Mouse (Mus musculus) olfactory bulb, adult 2 months (tissue): ENCODE measurements around the gene Lmo1. TPM values are rescaled to one million over a fixed set of nuclear protein-coding genes. Genes with fewer than 3 reads are reported as not detected.

ENCODE experiments used
- H3K27ac ChIP-seq: fragments of 200-500 bp; 2 replicates; pipeline ENCODE4 v1.5.1; 2012; ENCODE audit warnings: low read depth, low read length; ENCODE audit not compliant: insufficient read depth
- H3K4me1 ChIP-seq: fragments of 200-500 bp; 2 replicates; pipeline ENCODE4 v1.6.1; 2012; ENCODE audit warnings: low read length; ENCODE audit not compliant: control insufficient read depth, insufficient read depth
- H3K4me3 ChIP-seq: fragments of 200-500 bp; 2 replicates; pipeline ENCODE4 v1.5.1; 2012; ENCODE audit warnings: mild to moderate bottlenecking, low read depth, low read length, moderate library complexity; ENCODE audit not compliant: insufficient read depth
- CTCF ChIP-seq: fragments of 200-500 bp; IDR thresholded peaks from 2 replicates; pipeline ENCODE4 v1.5.1; 2012; ENCODE audit warnings: low read depth, mild to moderate bottlenecking, low read length, moderate library complexity; ENCODE audit not compliant: insufficient read depth
- POLR2A ChIP-seq: fragments of 200-500 bp; IDR thresholded peaks from 2 replicates; pipeline ENCODE4 v1.6.1; 2012; ENCODE audit warnings: mild to moderate bottlenecking, low read depth, low read length, moderate library complexity; ENCODE audit not compliant: insufficient read depth
- WGBS: fragments of 180-500 bp; shearing (Covaris S2); methylation state at CpG from one replicate; pipeline ENCODE4 v1.1.7; 2018; 5-methylcytosine and 5-hydroxymethylcytosine counted together
- polyA plus RNA-seq: library from polyadenylated mRNA; stranded (reverse); fragments of >200 nt; gene quantifications from 2 replicates; pipeline ENCODE4 v1.2.4, GENCODE M21; 2012; ENCODE audit warnings: low replicate concordance; ENCODE audit not compliant: missing spikeins, insufficient read depth, insufficient read length

Gene Lmo1
- polyA plus RNA-seq, 1 experiment = not detected

DNA sequence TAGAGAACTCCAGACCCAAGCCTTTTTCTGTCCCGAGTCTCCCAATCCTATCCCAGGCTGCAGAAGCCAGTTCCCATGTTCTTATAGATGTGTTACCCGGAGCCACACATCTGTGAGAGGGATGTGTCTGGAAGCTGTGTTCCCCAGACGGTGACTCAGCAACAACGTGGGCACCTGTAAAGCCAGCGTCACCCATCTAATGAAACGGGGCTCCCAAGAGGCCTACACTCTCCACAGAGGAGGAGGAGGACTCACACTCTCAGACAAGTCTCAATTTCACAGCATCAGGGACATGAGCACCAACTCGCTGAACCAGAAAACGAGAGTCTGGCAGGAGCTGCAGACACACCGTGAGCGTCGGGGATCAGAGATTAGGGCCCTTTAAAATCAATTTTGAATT is 20.7 kb downstream of the Lmo1 start:
- TF ChIP-seq CTCF = no peak
- TF ChIP-seq POLR2A = no peak
- WGBS = 54% methylated on average over 11 of the region's 11 CpGs
- H3K27ac ChIP-seq = no peak overlapping the region
- no peak overlapping the region for H3K4me3 ChIP-seq
- H3K4me1 ChIP-seq = 0 out of 2 replicates have a peak, but pooled peaks cover 3% of the 10 kb centered on the region

DNA sequence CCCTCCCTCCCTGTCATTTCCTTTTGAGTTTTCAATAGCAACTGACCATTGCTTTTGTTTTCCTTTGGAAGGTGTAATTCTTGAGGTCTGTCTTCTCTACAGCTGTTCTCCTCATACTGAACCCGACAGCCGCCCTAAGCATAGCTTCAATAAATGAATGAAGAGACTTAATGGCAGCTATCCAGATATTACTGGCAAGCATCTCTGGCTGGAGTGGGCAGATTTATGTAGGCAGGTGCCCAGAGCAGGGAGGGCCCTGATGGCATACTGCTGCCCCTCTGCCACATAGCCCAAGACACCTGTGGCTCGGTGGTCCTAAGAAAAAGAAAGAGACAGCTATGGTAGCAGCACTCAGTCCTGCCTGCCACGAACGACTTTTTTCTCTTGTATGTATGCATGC is 21.5 kb downstream of the Lmo1 start:
- no peak overlapping the region for H3K4me3 ChIP-seq
- H3K4me1 ChIP-seq = 0 out of 2 replicates have a peak, but pooled peaks cover 3% of the 10 kb centered on the region
- H3K27ac ChIP-seq = no peak overlapping the region
- 44% methylated on average over 5 of the region's 5 CpGs for WGBS
- TF ChIP-seq POLR2A (no peak), CTCF (no peak)

DNA sequence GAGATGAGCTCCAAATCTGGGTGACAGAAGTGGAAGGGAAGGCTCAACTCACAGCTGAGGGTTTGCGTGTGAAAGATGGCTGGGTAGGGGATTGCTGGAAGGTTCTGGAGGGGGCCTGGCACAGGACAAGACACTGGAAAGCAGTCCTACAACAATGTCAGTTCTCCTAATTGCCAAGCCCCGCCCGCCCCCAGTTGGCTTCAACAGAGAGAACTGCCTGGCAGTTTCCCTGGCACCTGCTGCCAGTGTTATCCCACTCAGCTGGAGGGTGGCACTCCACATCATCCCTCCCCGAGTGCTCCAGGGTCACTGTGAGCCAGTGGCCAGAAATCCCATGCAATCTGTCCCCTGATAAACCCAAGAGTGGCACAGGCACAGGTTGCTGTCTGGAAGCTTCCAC is 23.9 kb downstream of the Lmo1 start:
- TF ChIP-seq POLR2A = no peak
- TF ChIP-seq CTCF = no peak
- Histone ChIP-seq H3K27ac (no peak overlapping the region), H3K4me3 (no peak overlapping the region), H3K4me1 (0 out of 2 replicates have a peak, but pooled peaks cover 3% of the 10 kb centered on the region)
- 60% methylated on average over 4 of the region's 4 CpGs for WGBS

DNA sequence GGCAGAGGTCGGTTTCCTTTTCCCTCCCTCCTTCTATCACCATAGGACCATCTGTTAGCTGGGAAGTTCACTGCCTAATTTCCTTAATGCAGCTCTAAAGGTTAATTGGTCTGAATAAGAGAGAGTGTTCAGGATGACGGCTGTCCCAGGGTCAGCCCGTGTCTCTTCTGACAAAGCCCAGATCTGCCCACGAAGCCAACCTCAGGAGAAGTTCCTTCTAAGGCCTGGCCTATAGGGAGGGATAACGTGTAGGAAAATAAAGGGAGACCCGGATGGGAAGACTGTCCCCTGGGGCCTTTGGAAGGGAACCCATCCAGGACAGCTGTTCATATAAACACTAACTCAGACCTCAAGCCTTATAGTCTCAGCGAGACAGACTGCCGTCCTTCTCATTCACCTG is 29.8 kb downstream of the Lmo1 start:
- peaks cover 11% of the 10 kb centered on the region for H3K4me1 ChIP-seq
- 83% methylated on average over 8 of the region's 8 CpGs for WGBS
- no peak overlapping the region for H3K4me3 ChIP-seq
- TF ChIP-seq POLR2A (no peak), CTCF (no peak)
- H3K27ac ChIP-seq = no peak overlapping the region

DNA sequence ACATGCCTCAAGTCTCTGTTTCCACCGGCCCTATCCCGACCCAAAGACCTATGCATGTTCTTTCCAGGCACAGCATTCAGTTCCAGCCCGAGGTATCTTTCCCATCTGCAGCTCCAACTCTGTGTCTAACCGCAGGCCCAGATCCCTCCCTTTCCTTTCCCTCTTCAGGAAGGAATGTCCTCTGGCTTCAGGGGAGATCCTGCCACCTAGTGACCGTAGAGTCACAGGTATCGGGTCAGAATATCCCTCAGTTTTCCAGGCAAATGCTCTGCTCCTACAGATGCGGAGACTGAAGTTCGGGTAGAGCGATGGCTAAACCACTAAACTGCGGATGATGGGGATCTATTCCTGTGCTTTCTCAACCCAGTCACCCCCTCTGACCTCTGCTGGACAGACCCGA is 30.3 kb downstream of the Lmo1 start:
- H3K27ac ChIP-seq = no peak overlapping the region
- 87% methylated on average over 11 of the region's 11 CpGs for WGBS
- TF ChIP-seq CTCF (no peak), POLR2A (no peak)
- H3K4me3 ChIP-seq = no peak overlapping the region
- H3K4me1 ChIP-seq = peaks cover 11% of the 10 kb centered on the region

DNA sequence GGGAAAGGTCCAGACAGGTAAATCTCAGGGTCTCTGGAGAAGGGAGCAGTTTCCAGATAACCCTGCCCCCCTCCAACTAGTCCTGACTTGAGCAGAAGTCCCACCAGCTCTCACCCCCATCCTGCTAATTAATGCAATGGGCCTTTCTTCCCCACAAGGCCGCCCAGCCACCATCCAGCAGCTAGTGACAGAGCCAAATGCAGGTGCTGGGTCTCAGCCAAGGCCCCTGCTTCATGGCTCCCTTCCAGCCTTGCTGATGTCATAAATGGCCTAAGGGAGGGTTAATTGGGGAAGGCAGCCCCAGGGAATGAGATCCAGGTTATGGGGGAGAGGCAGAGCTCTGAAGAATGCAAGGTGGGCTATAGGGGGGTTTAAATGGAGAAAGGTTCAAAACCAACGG is 32.4 kb downstream of the Lmo1 start:
- TF ChIP-seq POLR2A = no peak
- TF ChIP-seq CTCF = no peak
- Histone ChIP-seq H3K27ac (no peak overlapping the region), H3K4me3 (no peak overlapping the region), H3K4me1 (peaks cover 11% of the 10 kb centered on the region)
- 57% methylated on average over 2 of the region's 2 CpGs for WGBS

DNA sequence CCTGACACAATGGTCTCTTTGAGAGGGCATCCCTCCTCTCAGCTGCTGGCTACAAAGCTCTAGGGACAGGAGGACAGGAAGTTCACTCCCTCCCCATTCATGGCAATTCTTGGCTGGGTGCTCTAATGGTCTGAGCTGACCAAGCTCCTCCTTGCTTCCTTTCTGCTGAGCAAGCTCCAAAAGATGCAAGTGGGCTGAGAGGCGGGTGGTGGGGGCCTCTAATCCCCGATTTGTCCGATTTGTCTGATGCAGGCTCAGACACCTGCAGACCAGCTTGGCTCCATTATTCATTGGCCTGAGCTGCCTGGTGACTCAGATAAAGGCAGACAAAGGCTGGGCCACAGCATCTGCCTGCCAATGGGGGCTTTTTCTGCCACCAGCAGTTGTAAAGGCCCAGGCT is 33.3 kb downstream of the Lmo1 start:
- Histone ChIP-seq H3K4me3 (no peak overlapping the region), H3K4me1 (peaks cover 14% of the 10 kb centered on the region), H3K27ac (no peak overlapping the region)
- 48% methylated on average over 3 of the region's 3 CpGs for WGBS
- no peak for TF ChIP-seq CTCF
- no peak for TF ChIP-seq POLR2A

DNA sequence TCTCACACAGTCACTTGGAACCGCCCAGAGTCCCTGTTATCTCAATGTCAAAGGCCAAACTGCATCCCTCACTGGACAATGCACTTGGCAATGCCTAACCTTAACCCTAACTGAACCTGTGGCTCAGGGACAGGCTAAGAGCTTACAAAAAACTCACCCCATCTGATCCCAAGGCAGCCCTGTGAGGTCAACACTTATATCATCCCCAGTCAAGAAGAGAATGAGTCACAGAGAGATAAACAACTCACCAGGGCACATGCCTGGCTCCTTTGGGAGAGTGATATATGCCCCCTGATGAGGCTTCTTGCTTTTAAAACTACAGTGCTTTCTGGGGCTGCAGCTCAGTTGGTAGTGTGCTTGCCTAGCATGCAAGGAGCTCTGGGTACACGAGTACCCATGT is 34.0 kb downstream of the Lmo1 start:
- no peak overlapping the region for H3K4me3 ChIP-seq
- no peak for TF ChIP-seq CTCF
- no peak for TF ChIP-seq POLR2A
- H3K4me1 ChIP-seq = peaks cover 16% of the 10 kb centered on the region
- no peak overlapping the region for H3K27ac ChIP-seq
- 88% methylated on average over 2 of the region's 2 CpGs for WGBS

DNA sequence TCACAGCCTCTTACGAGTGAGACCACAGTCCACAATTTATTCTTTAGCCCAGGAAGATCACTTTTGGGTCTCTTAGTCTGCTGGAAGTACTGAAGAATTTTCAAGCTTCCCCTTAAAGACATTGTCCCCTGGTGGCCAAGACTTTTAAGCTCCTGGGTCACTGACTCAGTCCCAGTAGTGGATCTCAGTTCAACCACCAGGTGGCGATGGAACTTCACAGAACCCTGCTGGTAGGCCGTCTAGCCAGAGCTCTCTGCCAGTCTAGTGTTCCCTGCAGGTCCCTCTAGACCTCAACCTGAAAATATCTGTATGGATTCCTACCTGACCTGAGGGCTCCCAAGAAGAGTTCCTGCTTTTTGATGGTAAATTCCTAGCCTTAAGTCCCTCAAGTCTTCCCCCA is 35.6 kb downstream of the Lmo1 start:
- 20% methylated on average over 3 of the region's 3 CpGs for WGBS
- H3K4me3 ChIP-seq = no peak overlapping the region
- H3K4me1 ChIP-seq = peaks cover 16% of the 10 kb centered on the region
- H3K27ac ChIP-seq = no peak overlapping the region
- TF ChIP-seq CTCF (peak; percentile 63), POLR2A (no peak)

DNA sequence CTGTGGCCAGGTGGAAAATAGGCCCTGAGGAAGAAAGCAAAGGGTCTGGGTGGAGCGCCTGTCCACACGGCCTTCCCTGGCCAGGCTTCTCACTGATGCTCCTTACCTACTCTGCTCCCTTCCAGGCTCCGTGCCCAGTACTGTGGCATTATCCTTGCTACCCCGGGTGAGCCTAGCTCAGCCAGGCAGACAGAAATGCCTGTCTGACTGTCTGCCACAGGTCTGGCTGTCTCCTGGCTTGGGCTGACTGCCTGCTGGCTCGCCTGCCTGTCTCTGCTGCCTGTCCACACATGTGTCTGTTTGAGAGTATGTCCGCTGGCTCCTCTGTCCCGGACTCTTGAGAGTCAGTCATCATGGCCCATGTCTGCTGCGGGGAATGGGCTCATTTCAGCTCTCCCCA is 37.6 kb downstream of the Lmo1 start:
- no peak for TF ChIP-seq POLR2A
- no peak for TF ChIP-seq CTCF
- 90% methylated on average over 8 of the region's 8 CpGs for WGBS
- Histone ChIP-seq H3K4me1 (peaks cover 14% of the 10 kb centered on the region), H3K27ac (no peak overlapping the region), H3K4me3 (no peak overlapping the region)
